Mouse (Mus musculus): ENCODE results near the gene Ano4.

GRCm38 (mm10) chr10:89263396-89263795 lies 81.2 kb downstream of the Ano4 start:
- TF ChIP-seq CTCF (IDR thresholded peaks at IDR 0.05) (no peak), POLR2A (IDR thresholded peaks at IDR 0.05; ENCODE audit: insufficient read depth, low read depth, low read length) (no peak), EP300 (IDR thresholded peaks at IDR 0.05; ENCODE audit: insufficient read depth, low read depth, low read length) (no peak)

Measured in heart, adult 2 months (tissue).